Mouse (Mus musculus) testis, adult 2 months (tissue): ENCODE measurements at regions not wholly inside any gene's neighbourhood (a gene's known extent, or its start where the extent isn't known, plus 50 kb on each side); places are given as distances from the start of the nearest gene placed in this dataset.

Source experiments
- CTCF ChIP-seq: fragments of 200-500 bp; IDR thresholded peaks from 2 replicates; pipeline ENCODE4 v1.5.1; 2012; ENCODE audit warnings: low read depth, mild to moderate bottlenecking, inconsistent platforms, low read length, moderate library complexity; ENCODE audit not compliant: control insufficient read depth, insufficient read depth, insufficient replicate concordance
- POLR2A ChIP-seq: fragments of 200-500 bp; IDR thresholded peaks from 2 replicates; pipeline ENCODE4 v1.6.1; 2012; ENCODE audit warnings: low read depth, mild to moderate bottlenecking, inconsistent platforms, low read length, moderate library complexity; ENCODE audit not compliant: control insufficient read depth

DNA sequence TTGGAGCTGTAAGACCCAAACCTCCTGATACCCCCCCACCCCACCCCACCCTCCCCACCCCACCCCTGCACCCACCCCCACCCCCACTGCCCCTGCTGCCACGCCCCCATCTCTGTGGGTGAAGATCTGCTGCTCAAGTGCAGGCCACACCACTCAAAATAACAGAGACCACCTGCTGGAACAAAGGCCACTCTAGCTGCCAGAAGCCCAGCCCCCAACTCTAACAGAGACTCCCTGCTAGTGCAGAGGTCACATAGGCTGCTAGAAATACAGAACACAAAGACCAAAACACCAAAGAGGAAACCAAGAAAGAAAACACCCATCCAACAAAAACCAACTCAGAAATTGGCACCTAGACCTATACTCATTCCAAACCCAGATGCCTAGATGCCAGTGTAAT lies 58.9 kb downstream of the Olfr267 start:
- TF ChIP-seq CTCF, result no peak
- TF ChIP-seq POLR2A, result no peak
